Mouse (Mus musculus): Measurements from ENCODE around the gene Pik3cb.

DNA sequence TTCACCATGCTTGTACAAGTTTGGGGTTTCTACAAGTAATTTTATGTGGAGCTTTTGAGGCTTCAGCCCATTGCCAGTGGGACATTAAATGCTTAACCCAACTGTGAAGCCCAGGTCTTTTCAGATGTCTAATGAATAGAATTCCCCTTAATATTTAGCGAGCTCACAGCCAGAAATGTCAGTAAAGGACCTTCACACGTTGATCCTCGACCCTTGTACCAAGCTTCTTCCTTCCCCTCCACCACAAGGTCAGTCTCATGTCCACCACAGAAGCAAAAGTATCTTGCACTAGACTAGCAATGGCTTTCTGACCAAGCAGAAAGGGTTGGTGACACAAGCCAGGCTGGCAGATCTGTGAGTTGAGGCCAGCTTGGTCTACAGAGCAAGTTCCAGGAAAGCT is 750 bp upstream of the Pik3cb start:
- TF ChIP-seq CTCF (IDR thresholded peaks at IDR 0.05; ENCODE audit: low read depth, low read length) (no peak), EP300 (IDR thresholded peaks at IDR 0.05; ENCODE audit: insufficient read depth, low read depth, low read length) (no peak), POLR2A (IDR thresholded peaks at IDR 0.05; ENCODE audit: insufficient read depth, low read length) (no peak)
